Mouse (Mus musculus): ENCODE measurements at regions not wholly inside any gene's neighbourhood (a gene's known extent, or its start where the extent isn't known, plus 50 kb on each side); places are given as distances from the start of the nearest gene placed in this dataset.

- no peak for DNase-seq
Observed at GRCm38 (mm10) chr2:59406976-59407375, 77.5 kb upstream of the Dapl1 start.

- DNase-seq: no peak
Observed at GRCm38 (mm10) chr2:59407512-59407988, 76.9 kb upstream of the Dapl1 start.

GRCm38 (mm10) chr2:59408040-59408587 lies 76.3 kb upstream of the Dapl1 start:
- DNase-seq: no peak

GRCm38 (mm10) chr2:59414612-59415011 lies 69.8 kb upstream of the Dapl1 start:
- DNase-seq: no peak

GRCm38 (mm10) chr2:59416491-59417195 lies 67.8 kb upstream of the Dapl1 start:
- DNase-seq: no peak

- no peak for DNase-seq
Observed at GRCm38 (mm10) chr2:59417384-59417955, 67.0 kb upstream of the Dapl1 start.

- DNase-seq: no peak
Observed at GRCm38 (mm10) chr2:59420496-59420895, 64.0 kb upstream of the Dapl1 start.

GRCm38 (mm10) chr2:59422291-59423242 lies 61.9 kb upstream of the Dapl1 start:
- peak; percentile 33 to 44 for DNase-seq

GRCm38 (mm10) chr2:59424205-59424604 lies 60.2 kb upstream of the Dapl1 start:
- no peak for DNase-seq

- peak in 1 of 2 experiments; percentile 37 for DNase-seq
Observed at GRCm38 (mm10) chr2:59424729-59425128, 59.7 kb upstream of the Dapl1 start.

- no peak for DNase-seq
Observed at GRCm38 (mm10) chr2:59425876-59426275, 58.6 kb upstream of the Dapl1 start.

- DNase-seq: no peak
Observed at GRCm38 (mm10) chr2:59431466-59431865, 53.0 kb upstream of the Dapl1 start.

- no peak for DNase-seq
Observed at GRCm38 (mm10) chr2:59431867-59432266, 52.6 kb upstream of the Dapl1 start.
